Mouse (Mus musculus) thymus, adult 2 months (tissue): ENCODE data around the gene Ubl7.

Experiments
- CTCF ChIP-seq: fragments of 200-500 bp; IDR thresholded peaks from 2 replicates; pipeline ENCODE4 v1.5.1; 2012; ENCODE audit warnings: mild to moderate bottlenecking, control low read depth, low read length, moderate library complexity, borderline replicate concordance; ENCODE audit not compliant: control insufficient read depth, poor library complexity, insufficient read depth; ENCODE audit errors: extremely low read depth
- POLR2A ChIP-seq: fragments of 200-500 bp; IDR thresholded peaks from 2 replicates; pipeline ENCODE4 v1.6.1; 2012; ENCODE audit warnings: mild to moderate bottlenecking, low read length, control low read depth, moderate library complexity; ENCODE audit not compliant: control insufficient read depth, poor library complexity, insufficient read depth; ENCODE audit errors: extremely low read depth

GRCm38 (mm10) chr9:57944572-57944971 lies 33.8 kb downstream of the Ubl7 start:
- TF ChIP-seq POLR2A (no peak), CTCF (peak; percentile 80)
